Mouse (Mus musculus) retina, embryonic 14.5 days (tissue): ENCODE measurements around the gene Fmr1nb.
A peak's percentile ranks its signal among the peaks of the same experiment; 100 is the strongest.
"Not testable (repeated sequence)": the region's sequence is repeated elsewhere in the genome, so short reads cannot be mapped to it uniquely, and the experiment has no call there.

Experiments
- DNase-seq: peaks from one replicate; pipeline ENCODE4 v3.0.0-alpha.2; 2015; ENCODE audit warnings: low spot score

Gene Fmr1nb

DNA sequence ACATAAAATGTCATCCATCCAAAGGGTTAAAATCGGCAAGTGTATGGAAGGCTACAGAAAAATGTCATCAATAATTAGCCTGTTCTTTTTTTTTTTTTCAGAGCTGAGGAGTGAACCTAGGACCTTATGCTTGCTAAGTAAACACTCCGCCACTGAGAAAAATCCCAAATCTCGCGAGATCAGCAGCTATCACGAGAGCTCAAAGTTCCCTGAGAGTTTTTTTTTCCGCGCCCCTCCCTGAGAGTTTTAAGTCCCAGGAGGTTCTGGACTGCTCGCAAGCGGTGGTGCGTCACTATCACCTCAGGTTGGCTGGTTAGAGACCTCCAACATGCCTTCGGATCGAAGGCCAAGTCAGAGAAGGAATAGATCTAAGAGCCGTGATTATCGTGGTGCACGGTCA lies at the start of gene Fmr1nb:
Fmr1nb (plus strand) TSS at position 234 of the 400 bp plus-strand sequence.
- no peak for DNase-seq

DNA sequence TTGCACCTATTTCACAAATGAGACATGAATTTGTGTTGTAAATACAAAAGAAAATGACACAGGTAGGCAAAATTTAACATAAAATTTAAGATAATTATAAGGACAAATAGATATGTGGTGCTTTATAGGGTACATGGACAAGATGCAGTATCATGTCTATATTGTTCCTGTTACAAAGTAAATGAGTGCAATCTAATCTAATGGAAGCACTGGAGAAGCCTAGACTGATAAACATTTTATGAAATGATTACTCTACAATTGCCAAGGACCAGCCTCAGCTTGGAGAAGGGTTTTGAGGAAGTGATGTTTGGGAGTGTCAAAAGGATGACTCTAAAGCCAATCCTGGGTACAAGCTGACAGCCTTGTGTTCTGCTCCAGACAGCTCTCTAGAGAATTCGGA lies 24.7 kb upstream of the Fmr1nb start:
- no peak for DNase-seq

DNA sequence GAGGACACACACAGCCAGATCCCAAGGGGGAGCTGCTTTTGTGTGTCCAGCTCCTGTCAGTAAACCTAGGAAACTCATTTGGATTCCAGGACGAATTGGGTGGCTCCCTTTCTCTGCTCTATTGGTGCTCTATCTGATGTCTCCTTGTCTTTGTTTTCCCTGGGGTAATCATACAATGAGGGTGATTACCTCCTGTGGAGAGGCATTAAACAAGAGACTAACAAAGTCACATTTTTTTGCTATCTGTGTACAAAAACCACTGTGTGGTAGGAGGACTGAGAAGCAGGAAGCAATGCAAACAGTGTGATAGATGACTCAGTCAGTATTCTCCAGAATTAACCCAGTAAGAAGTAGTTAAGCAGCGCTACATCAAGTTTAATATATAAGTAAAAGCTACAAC lies 21.6 kb upstream of the Fmr1nb start:
- no peak for DNase-seq

DNA sequence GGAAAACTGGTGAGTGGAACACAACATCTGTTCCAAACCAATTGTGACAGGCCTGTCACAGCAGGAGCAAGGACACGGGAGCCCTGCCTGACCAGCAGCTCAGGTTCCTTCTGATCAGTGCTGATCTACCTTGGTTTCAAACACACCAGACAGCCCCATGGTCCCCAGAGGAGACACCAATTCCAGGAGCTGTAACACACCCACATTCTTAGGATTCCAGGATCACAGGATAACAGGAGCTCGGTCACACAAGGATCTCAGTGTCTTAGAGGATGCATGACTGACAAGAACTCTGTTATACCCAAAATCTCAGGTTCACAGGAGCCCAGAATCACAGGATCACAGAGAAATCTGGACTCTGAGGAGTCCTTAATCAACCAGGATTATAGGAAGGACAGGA lies 58.8 kb downstream of the Fmr1nb start:
- DNase-seq: not testable (repeated sequence)

DNA sequence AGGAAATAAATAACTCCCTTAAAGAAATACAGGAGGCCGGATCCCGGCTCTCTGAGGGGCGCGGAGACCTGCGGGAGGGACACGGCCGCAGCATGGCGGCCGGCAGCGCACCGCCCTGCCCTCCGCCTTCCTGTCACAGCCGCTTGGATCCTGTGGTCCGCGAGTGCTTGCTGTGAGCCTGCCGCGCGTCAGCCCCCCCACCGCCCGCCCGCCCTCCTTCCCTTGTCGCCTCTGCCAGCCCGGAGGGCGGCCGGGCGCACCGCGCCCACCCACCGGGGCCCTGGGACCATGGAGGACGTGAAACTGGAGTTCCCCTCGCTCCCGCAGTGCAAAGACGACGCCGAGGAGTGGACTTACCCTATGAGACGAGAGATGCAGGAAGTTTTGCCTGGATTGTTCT lies 59.4 kb downstream of the Fmr1nb start, which contains the start of gene Gm14698:
Gm14698 (plus strand) TSS at position 35 of the 400 bp plus-strand sequence.
- DNase-seq: not testable (repeated sequence)

DNA sequence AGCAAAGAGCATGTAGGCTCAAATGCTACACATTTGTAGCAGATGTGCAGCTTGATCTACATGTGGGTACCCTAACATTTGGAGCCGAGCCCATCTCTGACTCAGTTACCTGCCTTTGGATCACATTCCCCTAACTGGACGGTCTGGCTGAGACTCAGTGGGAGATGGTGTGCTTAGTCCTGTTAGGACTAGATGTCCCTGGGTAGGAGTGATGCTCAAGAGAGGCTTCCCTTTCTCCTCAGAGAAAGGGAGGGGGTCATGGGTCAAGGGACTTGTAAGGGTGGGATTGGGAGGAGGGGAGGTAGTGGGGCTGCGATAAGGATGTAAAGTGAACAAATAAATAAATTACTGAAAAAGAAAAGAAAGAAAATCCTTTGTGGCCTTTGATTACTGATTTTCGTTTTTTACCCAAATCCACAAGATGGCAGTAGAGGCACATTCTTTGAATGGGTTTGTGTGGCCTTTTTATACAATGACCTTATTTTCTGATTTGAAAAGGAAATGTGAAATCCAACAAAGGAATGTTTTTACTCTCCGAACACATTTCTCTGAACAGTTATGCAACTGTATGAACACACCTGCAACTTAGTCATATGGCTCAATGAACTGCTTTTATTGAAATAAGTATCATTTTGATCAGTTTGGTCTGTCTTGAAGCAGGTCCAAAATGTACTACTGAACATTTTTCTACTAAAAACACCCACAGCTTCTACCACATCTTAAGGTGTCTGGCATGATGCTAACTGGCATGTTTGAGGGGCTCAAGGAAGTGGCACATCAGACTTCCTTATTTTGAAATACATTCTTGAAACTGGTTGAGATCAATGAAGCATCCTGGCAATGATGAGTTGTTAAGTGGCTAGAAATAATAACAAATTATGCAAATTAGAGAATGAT lies 78.2 kb downstream of the Fmr1nb start:
- peak; percentile 45 for DNase-seq
